Mouse (Mus musculus): ENCODE results near the gene Gjd3.
A peak's percentile ranks its signal among the peaks of the same experiment; 100 is the strongest.

Gene Gjd3

GRCm38 (mm10) chr11:98954373-98954772, 28.4 kb downstream of the Gjd3 start:
- Histone ChIP-seq H3K4me1 (replicated peaks; ENCODE audit: low read depth, low read length) (peaks cover 95% of the 10 kb centered on the region), H3K27me3 (ENCODE audit: insufficient read depth, low read length) (no peaks in the 10 kb centered on the region), H3K9me3 (ENCODE audit: low read length) (no peaks in the 10 kb centered on the region), H3K4me3 (replicated peaks; ENCODE audit: low read length) (peak overlapping the region; percentile 68), H3K36me3 (ENCODE audit: insufficient read depth, low read length) (peaks cover 48% of the 10 kb centered on the region)
- TF ChIP-seq NANOG (IDR thresholded peaks at IDR 0.05; ENCODE audit: borderline replicate concordance, low read length) (no peak), CTCF (conservative IDR thresholded peaks at IDR 0.05; ENCODE audit: low read length) (peak; percentile 51), POU5F1 (IDR thresholded peaks at IDR 0.05; ENCODE audit: borderline replicate concordance, low read length) (no peak)

- Histone ChIP-seq H3K27me3 (ENCODE audit: insufficient read depth, low read length) (no peaks in the 10 kb centered on the region), H3K4me3 (replicated peaks; ENCODE audit: low read length) (peak overlapping the region; percentile 50), H3K36me3 (ENCODE audit: insufficient read depth, low read length) (peaks cover 53% of the 10 kb centered on the region), H3K9me3 (ENCODE audit: low read length) (no peaks in the 10 kb centered on the region), H3K4me1 (replicated peaks; ENCODE audit: low read depth, low read length) (peaks cover 95% of the 10 kb centered on the region)
- TF ChIP-seq CTCF (conservative IDR thresholded peaks at IDR 0.05; ENCODE audit: low read length): no peak
- no peak for TF ChIP-seq NANOG (IDR thresholded peaks at IDR 0.05; ENCODE audit: borderline replicate concordance, low read length)
- no peak for TF ChIP-seq POU5F1 (IDR thresholded peaks at IDR 0.05; ENCODE audit: borderline replicate concordance, low read length)
These were observed 28.9 kb downstream of the Gjd3 start for GRCm38 (mm10) chr11:98953835-98954320.

- peaks cover 95% of the 10 kb centered on the region for H3K4me1 ChIP-seq (replicated peaks; ENCODE audit: low read depth, low read length)
- TF ChIP-seq NANOG (IDR thresholded peaks at IDR 0.05; ENCODE audit: borderline replicate concordance, low read length) (no peak), POU5F1 (IDR thresholded peaks at IDR 0.05; ENCODE audit: borderline replicate concordance, low read length) (no peak), CTCF (conservative IDR thresholded peaks at IDR 0.05; ENCODE audit: low read length) (no peak)
- 0 out of 2 replicates have a peak overlapping the region, but pooled peaks have one; percentile 49 for H3K4me3 ChIP-seq (replicated peaks; ENCODE audit: low read length)
- no peaks in the 10 kb centered on the region for H3K27me3 ChIP-seq (ENCODE audit: insufficient read depth, low read length)
- no peaks in the 10 kb centered on the region for H3K9me3 ChIP-seq (ENCODE audit: low read length)
- H3K36me3 ChIP-seq (ENCODE audit: insufficient read depth, low read length): peaks cover 54% of the 10 kb centered on the region
These were observed 29.5 kb downstream of the Gjd3 start for GRCm38 (mm10) chr11:98953361-98953760.

GRCm38 (mm10) chr11:98952736-98953135, 30.1 kb downstream of the Gjd3 start:
- Histone ChIP-seq H3K9me3 (ENCODE audit: low read length) (no peaks in the 10 kb centered on the region), H3K4me1 (replicated peaks; ENCODE audit: low read depth, low read length) (peaks cover 94% of the 10 kb centered on the region), H3K4me3 (replicated peaks; ENCODE audit: low read length) (peak overlapping the region; percentile 49), H3K27me3 (ENCODE audit: insufficient read depth, low read length) (no peaks in the 10 kb centered on the region), H3K36me3 (ENCODE audit: insufficient read depth, low read length) (peaks cover 55% of the 10 kb centered on the region)
- TF ChIP-seq POU5F1 (IDR thresholded peaks at IDR 0.05; ENCODE audit: borderline replicate concordance, low read length): no peak
- no peak for TF ChIP-seq NANOG (IDR thresholded peaks at IDR 0.05; ENCODE audit: borderline replicate concordance, low read length)
- TF ChIP-seq CTCF (conservative IDR thresholded peaks at IDR 0.05; ENCODE audit: low read length): no peak

- H3K4me1 ChIP-seq (replicated peaks; ENCODE audit: low read depth, low read length): peaks cover 92% of the 10 kb centered on the region
- TF ChIP-seq NANOG (IDR thresholded peaks at IDR 0.05; ENCODE audit: borderline replicate concordance, low read length) (no peak), POU5F1 (IDR thresholded peaks at IDR 0.05; ENCODE audit: borderline replicate concordance, low read length) (no peak), CTCF (conservative IDR thresholded peaks at IDR 0.05; ENCODE audit: low read length) (no peak)
- H3K4me3 ChIP-seq (replicated peaks; ENCODE audit: low read length): peak overlapping the region; percentile 49
- H3K27me3 ChIP-seq (ENCODE audit: insufficient read depth, low read length): no peaks in the 10 kb centered on the region
- peaks cover 55% of the 10 kb centered on the region for H3K36me3 ChIP-seq (ENCODE audit: insufficient read depth, low read length)
- no peaks in the 10 kb centered on the region for H3K9me3 ChIP-seq (ENCODE audit: low read length)
These were observed 30.7 kb downstream of the Gjd3 start for GRCm38 (mm10) chr11:98952111-98952510.

DNA sequence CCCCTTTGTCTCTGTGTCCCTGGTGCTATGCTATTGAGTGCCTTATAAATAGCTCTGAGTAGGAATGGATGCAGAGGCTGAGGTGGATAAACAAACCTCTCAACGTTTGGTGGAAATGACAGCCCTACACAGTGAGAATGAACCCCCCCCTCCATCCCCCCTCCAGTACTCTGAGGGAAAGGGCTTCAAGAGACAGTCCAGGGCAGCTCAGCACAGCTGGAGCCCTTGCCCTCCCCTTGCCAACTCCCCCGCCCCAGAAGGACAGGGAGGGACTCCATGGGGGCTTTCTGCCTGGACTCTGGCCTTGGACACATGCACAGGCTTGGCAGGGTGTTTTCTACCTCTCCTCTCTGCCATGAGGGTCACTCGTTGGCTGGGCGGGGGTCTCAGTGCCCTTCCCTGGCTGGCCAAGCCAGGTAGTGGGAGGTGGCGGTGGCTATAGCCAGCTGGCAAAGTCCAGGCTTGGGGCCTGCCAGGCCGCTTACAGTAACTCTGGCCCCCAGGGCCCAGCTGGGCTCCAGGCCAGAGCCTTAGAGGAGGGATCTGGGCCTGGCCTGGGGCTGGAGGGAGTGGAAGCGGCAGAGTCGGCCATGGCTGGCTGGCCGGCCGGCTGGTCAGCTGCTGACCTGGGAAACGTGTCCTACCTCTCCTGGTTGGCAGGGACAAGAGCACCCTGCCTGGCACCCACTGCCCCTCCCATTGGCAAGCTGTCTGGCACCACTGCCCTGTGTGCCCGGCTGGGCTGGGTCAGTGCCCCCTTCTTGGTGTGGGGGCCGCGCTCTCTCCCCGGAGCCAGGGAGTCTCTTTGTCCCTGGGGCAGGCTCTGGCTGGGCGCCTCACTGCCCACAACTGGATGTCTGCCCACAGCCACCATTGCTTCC, 31.6 kb downstream of the Gjd3 start:
- Histone ChIP-seq H3K36me3 (ENCODE audit: insufficient read depth, low read length) (peaks cover 50% of the 10 kb centered on the region), H3K4me3 (replicated peaks; ENCODE audit: low read length) (peak overlapping the region; percentile 50), H3K9me3 (ENCODE audit: low read length) (no peaks in the 10 kb centered on the region), H3K27me3 (ENCODE audit: insufficient read depth, low read length) (no peaks in the 10 kb centered on the region), H3K4me1 (replicated peaks; ENCODE audit: low read depth, low read length) (peaks cover 87% of the 10 kb centered on the region)
- TF ChIP-seq CTCF (conservative IDR thresholded peaks at IDR 0.05; ENCODE audit: low read length) (no peak), POU5F1 (IDR thresholded peaks at IDR 0.05; ENCODE audit: borderline replicate concordance, low read length) (no peak), NANOG (IDR thresholded peaks at IDR 0.05; ENCODE audit: borderline replicate concordance, low read length) (no peak)

- Histone ChIP-seq H3K36me3 (ENCODE audit: insufficient read depth, low read length) (peaks cover 57% of the 10 kb centered on the region), H3K27me3 (ENCODE audit: insufficient read depth, low read length) (no peaks in the 10 kb centered on the region), H3K9me3 (ENCODE audit: low read length) (no peaks in the 10 kb centered on the region), H3K4me3 (replicated peaks; ENCODE audit: low read length) (no peak overlapping the region), H3K4me1 (replicated peaks; ENCODE audit: low read depth, low read length) (peaks cover 88% of the 10 kb centered on the region)
- TF ChIP-seq CTCF (conservative IDR thresholded peaks at IDR 0.05; ENCODE audit: low read length): no peak
- no peak for TF ChIP-seq NANOG (IDR thresholded peaks at IDR 0.05; ENCODE audit: borderline replicate concordance, low read length)
- TF ChIP-seq POU5F1 (IDR thresholded peaks at IDR 0.05; ENCODE audit: borderline replicate concordance, low read length): no peak
These were observed 32.3 kb downstream of the Gjd3 start for GRCm38 (mm10) chr11:98950484-98950883.

DNA sequence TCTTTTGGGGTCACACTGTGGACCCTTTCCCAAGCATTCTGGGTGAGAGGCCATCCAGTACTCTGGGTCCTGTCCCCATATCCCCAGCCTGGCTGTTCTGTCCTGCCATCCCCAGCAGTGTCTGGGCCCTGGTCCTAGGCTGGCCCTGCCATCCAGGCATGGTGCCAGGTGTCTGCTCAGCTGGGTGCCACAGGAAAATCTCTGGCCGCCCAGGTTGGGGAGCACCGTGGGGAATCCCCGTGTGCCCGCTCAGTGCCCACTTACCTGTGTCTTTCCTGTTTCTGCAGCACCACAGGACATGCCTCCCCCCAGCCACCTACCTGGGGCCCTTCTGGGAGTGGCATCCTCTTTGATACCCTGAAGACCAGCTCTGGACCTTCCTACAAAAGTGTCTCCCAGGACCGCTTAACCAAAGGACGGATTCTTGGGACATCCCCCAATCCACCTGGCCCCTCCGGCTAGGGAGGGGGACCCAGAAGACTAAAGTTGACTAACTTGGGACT, 32.8 kb downstream of the Gjd3 start:
- Histone ChIP-seq H3K36me3 (ENCODE audit: insufficient read depth, low read length) (peaks cover 57% of the 10 kb centered on the region), H3K9me3 (ENCODE audit: low read length) (no peaks in the 10 kb centered on the region), H3K4me3 (replicated peaks; ENCODE audit: low read length) (peak overlapping the region; percentile 17; the same call in 1 of the 2 replicates), H3K27me3 (ENCODE audit: insufficient read depth, low read length) (no peaks in the 10 kb centered on the region), H3K4me1 (replicated peaks; ENCODE audit: low read depth, low read length) (peaks cover 86% of the 10 kb centered on the region)
- TF ChIP-seq NANOG (IDR thresholded peaks at IDR 0.05; ENCODE audit: borderline replicate concordance, low read length) (no peak), POU5F1 (IDR thresholded peaks at IDR 0.05; ENCODE audit: borderline replicate concordance, low read length) (no peak), CTCF (conservative IDR thresholded peaks at IDR 0.05; ENCODE audit: low read length) (no peak)
